Mouse (Mus musculus) MEL (cell line): ENCODE measurements around the gene Ifitm6.

Source experiments
- CTCF ChIP-seq, 3 experiments: IDR thresholded peaks in 2 of 3; conservative IDR thresholded peaks in 1 of 3; 2 replicates each; pipeline ENCODE4 v1.5.1; 2011 to 2012; ENCODE audit warnings: low read length in 3 of 3, low read depth in 2 of 3, mild to moderate bottlenecking in 2 of 3, improper control_type of control experiment in 1 of 3, inconsistent platforms in 1 of 3, mixed read lengths in 1 of 3, moderate library complexity in 1 of 3; ENCODE audit not compliant: control insufficient read depth in 1 of 3, insufficient read depth in 1 of 3, poor library complexity in 1 of 3, severe bottlenecking in 1 of 3
- MAZ ChIP-seq: IDR thresholded peaks from 2 replicates; pipeline ENCODE4 v1.6.1; 2012; ENCODE audit warnings: low read depth, mild to moderate bottlenecking, inconsistent platforms, low read length, improper control_type of control experiment
- NELFE ChIP-seq: IDR thresholded peaks from 2 replicates; pipeline ENCODE4 v1.6.1; 2011; ENCODE audit warnings: low read depth, low read length, improper control_type of control experiment
- POLR2A ChIP-seq, 2 experiments: IDR thresholded peaks; 2 replicates each; pipeline ENCODE4 v1.6.1; 2011 to 2012; ENCODE audit warnings: low read length in 2 of 2, mild to moderate bottlenecking in 2 of 2, control low read depth in 1 of 2, improper control_type of control experiment in 1 of 2, low read depth in 1 of 2, moderate library complexity in 1 of 2; ENCODE audit not compliant: control insufficient read depth in 1 of 2, insufficient read depth in 1 of 2, poor library complexity in 1 of 2
- POLR2AphosphoS2 ChIP-seq: IDR thresholded peaks from 2 replicates; pipeline ENCODE4 v1.6.1; 2011; ENCODE audit warnings: low read length, improper control_type of control experiment
- SIN3A ChIP-seq: IDR thresholded peaks from 2 replicates; pipeline ENCODE4 v1.6.1; 2012; ENCODE audit warnings: low read length, improper control_type of control experiment, inconsistent platforms
- USF1 ChIP-seq: IDR thresholded peaks from 2 replicates; pipeline ENCODE4 v1.6.1; 2014; ENCODE audit warnings: low read depth, mild to moderate bottlenecking, inconsistent platforms, low read length, improper control_type of control experiment, moderate library complexity

GRCm38 (mm10) chr7:141063353-141063752, 45.6 kb upstream of the Ifitm6 start:
- TF ChIP-seq POLR2A (IDR thresholded peaks at IDR 0.05; ENCODE audit: control insufficient read depth in 1 of 2, insufficient read depth in 1 of 2, low read depth in 1 of 2, low read length in 2 of 2, poor library complexity in 1 of 2) (no peak), MAZ (no peak), CTCF (IDR thresholded peaks at IDR 0.05 in 2 of 3, conservative IDR thresholded peaks at IDR 0.05 in 1 of 3; ENCODE audit: control insufficient read depth in 1 of 3, insufficient read depth in 1 of 3, low read depth in 2 of 3, low read length in 3 of 3, poor library complexity in 1 of 3, severe bottlenecking in 1 of 3) (no peak), SIN3A (no peak), POLR2AphosphoS2 (no peak), NELFE (no peak), USF1 (no peak)
